Mouse (Mus musculus) midbrain, embryonic 14.5 days (tissue): ENCODE results near the gene Rpl13a. TPM values are rescaled to one million over a fixed set of nuclear protein-coding genes. Genes with fewer than 3 reads are reported as not detected.

ENCODE experiments used
- ATAC-seq: fragments of 200-750 bp; cut with Nextera tagmentation; 2 replicates; pipeline ENCODE4 v1.8.0; 2017; ENCODE audit warnings: moderate number of reproducible peaks, moderate library complexity; ENCODE audit not compliant: low FRiP score, low TSS enrichment
- DNase-seq: peaks from one replicate; pipeline ENCODE4 v3.0.0-alpha.2; 2015
- H3K27ac ChIP-seq: fragments of 300-500 bp; sonication (generic); replicated peaks from 2 replicates; pipeline ENCODE4 v1.5.1; 2014; ENCODE audit warnings: mild to moderate bottlenecking, low read depth, low read length, moderate library complexity
- H3K27me3 ChIP-seq: fragments of 300-500 bp; sonication (generic); 2 replicates; pipeline ENCODE4 v1.6.1; 2014; ENCODE audit warnings: low read length, control low read depth, mixed read lengths; ENCODE audit not compliant: control insufficient read depth, insufficient read depth
- H3K36me3 ChIP-seq: fragments of 300-500 bp; sonication (generic); 2 replicates; pipeline ENCODE4 v1.6.1; 2014; ENCODE audit warnings: low read length, control low read depth; ENCODE audit not compliant: control insufficient read depth, insufficient read depth
- H3K4me1 ChIP-seq: fragments of 300-500 bp; sonication (generic); 2 replicates; pipeline ENCODE4 v1.6.1; 2014; ENCODE audit warnings: mild to moderate bottlenecking, antibody characterized with exemption, low read length, control low read depth; ENCODE audit not compliant: control insufficient read depth, insufficient read depth
- H3K4me2 ChIP-seq: fragments of 300-500 bp; sonication (generic); 2 replicates; pipeline ENCODE4 v1.6.1; 2014; ENCODE audit warnings: mild to moderate bottlenecking, low read length, moderate library complexity
- H3K4me3 ChIP-seq: fragments of 300-500 bp; sonication (generic); replicated peaks from 2 replicates; pipeline ENCODE4 v1.5.1; 2014; ENCODE audit warnings: low read depth, low read length
- H3K9ac ChIP-seq: fragments of 300-500 bp; sonication (generic); replicated peaks from 2 replicates; pipeline ENCODE4 v1.6.1; 2014; ENCODE audit warnings: mild to moderate bottlenecking, low read length, moderate library complexity
- H3K9me3 ChIP-seq: fragments of 300-500 bp; sonication (generic); 2 replicates; pipeline ENCODE4 v1.6.1; 2016; ENCODE audit warnings: low read length, control low read depth, mixed read lengths; ENCODE audit not compliant: control insufficient read depth
- WGBS: fragments of 180-500 bp; shearing (Covaris S2); extraction: QIAGEN DNeasy Blood & Tissue Kit; methylation state at CpG from one replicate; pipeline ENCODE4 v1.1.7; 2014; 5-methylcytosine and 5-hydroxymethylcytosine counted together
- polyA plus RNA-seq: library from polyadenylated mRNA; unstranded; fragments of >200 nt; fragmentation: Nextera tagmentation; extraction: Ambion mirVana; gene quantifications from 2 replicates; pipeline ENCODE4 v1.2.1, GENCODE M21; 2014

The Rpl13a gene
- polyA plus RNA-seq, 1 experiment from 2014 or later, result 846 TPM

- Histone ChIP-seq H3K4me2 (no peak overlapping the region), H3K27ac (no peak overlapping the region), H3K36me3 (peaks cover 27% of the 10 kb centered on the region), H3K4me1 (no peaks in the 10 kb centered on the region), H3K9me3 (no peaks in the 10 kb centered on the region), H3K27me3 (no peaks in the 10 kb centered on the region), H3K9ac (no peak overlapping the region), H3K4me3 (no peak overlapping the region)
- DNase-seq, result no peak
- no peak for ATAC-seq
- 95% methylated on average over 11 of the region's 11 CpGs for WGBS
Observed at GRCm38 (mm10) chr7:45147267-45147666, 18.7 kb upstream of the Rpl13a start.

- no peak overlapping the region for H3K27ac ChIP-seq
- H3K9ac ChIP-seq, result no peak overlapping the region
- H3K9me3 ChIP-seq, result no peaks in the 10 kb centered on the region
- DNase-seq (no peak), ATAC-seq (no peak)
- WGBS, result 94% methylated on average over 8 of the region's 8 CpGs
- H3K36me3 ChIP-seq, result peaks cover 27% of the 10 kb centered on the region
- H3K4me1 ChIP-seq, result no peaks in the 10 kb centered on the region
- no peak overlapping the region for H3K4me3 ChIP-seq
- no peak overlapping the region for H3K4me2 ChIP-seq
- H3K27me3 ChIP-seq, result no peaks in the 10 kb centered on the region
Observed at GRCm38 (mm10) chr7:45145460-45145859, 16.9 kb upstream of the Rpl13a start.

GRCm38 (mm10) chr7:45144368-45145174 is 16.0 kb upstream of the Rpl13a start:
- Histone ChIP-seq H3K36me3 (peaks cover 27% of the 10 kb centered on the region), H3K9ac (no peak overlapping the region), H3K27me3 (no peaks in the 10 kb centered on the region), H3K27ac (no peak overlapping the region), H3K4me3 (no peak overlapping the region), H3K4me1 (no peaks in the 10 kb centered on the region), H3K4me2 (no peak overlapping the region), H3K9me3 (no peaks in the 10 kb centered on the region)
- 83% methylated on average over 13 of the region's 13 CpGs for WGBS
- ATAC-seq, result no peak
- DNase-seq, result no peak

- H3K4me3 ChIP-seq, result no peak overlapping the region
- no peaks in the 10 kb centered on the region for H3K4me1 ChIP-seq
- no peak overlapping the region for H3K9ac ChIP-seq
- no peak overlapping the region for H3K27ac ChIP-seq
- H3K4me2 ChIP-seq, result no peak overlapping the region
- ATAC-seq (no peak), DNase-seq (no peak)
- H3K9me3 ChIP-seq, result no peaks in the 10 kb centered on the region
- WGBS, result 89% methylated on average over 5 of the region's 5 CpGs
- H3K27me3 ChIP-seq, result no peaks in the 10 kb centered on the region
- H3K36me3 ChIP-seq, result peaks cover 27% of the 10 kb centered on the region
Observed at GRCm38 (mm10) chr7:45141914-45142313, 13.4 kb upstream of the Rpl13a start.

- no peak for ATAC-seq
- 95% methylated on average over 3 of the region's 3 CpGs for WGBS
- H3K9ac ChIP-seq, result no peak overlapping the region
Observed at GRCm38 (mm10) chr7:45141319-45141718, 12.8 kb upstream of the Rpl13a start.

GRCm38 (mm10) chr7:45139904-45140723 is 11.6 kb upstream of the Rpl13a start:
- H3K36me3 ChIP-seq, result peaks cover 14% of the 10 kb centered on the region; the same call in 1 of the 2 replicates
- H3K4me3 ChIP-seq, result no peak overlapping the region
- H3K27ac ChIP-seq, result no peak overlapping the region
- DNase-seq (no peak), ATAC-seq (no peak)
- no peak overlapping the region for H3K4me2 ChIP-seq
- no peaks in the 10 kb centered on the region for H3K9me3 ChIP-seq
- no peak overlapping the region for H3K9ac ChIP-seq
- H3K27me3 ChIP-seq, result peaks cover 8% of the 10 kb centered on the region; the same call in 1 of the 2 replicates
- 80% methylated on average over 8 of the region's 8 CpGs for WGBS
- H3K4me1 ChIP-seq, result no peaks in the 10 kb centered on the region

More at GRCm38 (mm10) chr7:45141319-45141718, 12.8 kb upstream of the Rpl13a start:
- H3K4me2 ChIP-seq, result no peak overlapping the region
- H3K9me3 ChIP-seq, result no peaks in the 10 kb centered on the region
- peaks cover 25% of the 10 kb centered on the region for H3K36me3 ChIP-seq
- no peak overlapping the region for H3K27ac ChIP-seq
- no peaks in the 10 kb centered on the region for H3K27me3 ChIP-seq
- no peaks in the 10 kb centered on the region for H3K4me1 ChIP-seq
- DNase-seq, result no peak
- H3K4me3 ChIP-seq, result no peak overlapping the region

GRCm38 (mm10) chr7:45138403-45138802 is 9.8 kb upstream of the Rpl13a start:
- DNase-seq, result no peak
- no peak overlapping the region for H3K4me3 ChIP-seq
- H3K4me2 ChIP-seq, result no peak overlapping the region
- H3K36me3 ChIP-seq, result peaks cover 2% of the 10 kb centered on the region; the same call in 1 of the 2 replicates
- no peak overlapping the region for H3K9ac ChIP-seq
- no peaks in the 10 kb centered on the region for H3K4me1 ChIP-seq
- H3K27ac ChIP-seq, result no peak overlapping the region
- ATAC-seq, result no peak
- no peaks in the 10 kb centered on the region for H3K9me3 ChIP-seq
- WGBS, result 75% methylated on average over 1 of the region's 1 CpGs
- H3K27me3 ChIP-seq, result peaks cover 16% of the 10 kb centered on the region; the same call in 1 of the 2 replicates

GRCm38 (mm10) chr7:45137171-45138006 is 8.8 kb upstream of the Rpl13a start:
- no peak overlapping the region for H3K4me2 ChIP-seq
- DNase-seq (no peak), ATAC-seq (no peak)
- H3K9ac ChIP-seq, result no peak overlapping the region
- H3K4me3 ChIP-seq, result no peak overlapping the region
- H3K4me1 ChIP-seq, result no peaks in the 10 kb centered on the region
- H3K36me3 ChIP-seq, result no peaks in the 10 kb centered on the region
- H3K9me3 ChIP-seq, result no peaks in the 10 kb centered on the region
- 84% methylated on average over 12 of the region's 12 CpGs for WGBS
- no peak overlapping the region for H3K27ac ChIP-seq
- H3K27me3 ChIP-seq, result peaks cover 16% of the 10 kb centered on the region; the same call in 1 of the 2 replicates
